Mouse (Mus musculus) cortical plate, adult 2 months (tissue): ENCODE results near the gene Lpp. TPM values are rescaled to one million over a fixed set of nuclear protein-coding genes. Genes with fewer than 3 reads are reported as not detected.

Source experiments
- H3K27ac ChIP-seq: fragments of 200-500 bp; 2 replicates; pipeline ENCODE4 v1.5.1; 2012; ENCODE audit warnings: low read length, control low read depth, inconsistent platforms; ENCODE audit not compliant: insufficient read depth
- H3K4me1 ChIP-seq: fragments of 200-500 bp; 2 replicates; pipeline ENCODE4 v1.6.1; 2011; ENCODE audit warnings: low read length; ENCODE audit not compliant: control insufficient read depth, insufficient read depth
- H3K4me3 ChIP-seq: fragments of 200-500 bp; 2 replicates; pipeline ENCODE4 v1.5.1; 2011; ENCODE audit warnings: mild to moderate bottlenecking, low read length, control low read depth; ENCODE audit not compliant: insufficient read depth
- CTCF ChIP-seq: fragments of 200-500 bp; IDR thresholded peaks from 2 replicates; pipeline ENCODE4 v1.5.1; 2011; ENCODE audit warnings: mild to moderate bottlenecking, control low read depth, low read length; ENCODE audit not compliant: insufficient read depth; ENCODE audit errors: extremely low read depth
- POLR2A ChIP-seq: fragments of 200-500 bp; IDR thresholded peaks from 2 replicates; pipeline ENCODE4 v1.6.1; 2011; ENCODE audit warnings: mild to moderate bottlenecking, low read length, control low read depth; ENCODE audit not compliant: insufficient read depth; ENCODE audit errors: extremely low read depth
- polyA plus RNA-seq: library from polyadenylated mRNA; depleted of rRNA; stranded (reverse); fragments of >200 nt; gene quantifications from 2 replicates; pipeline ENCODE4 v1.2.3, GENCODE M21; 2012; rRNA removed

Lpp gene
- polyA plus RNA-seq: 2.5 TPM in 2 replicates

DNA sequence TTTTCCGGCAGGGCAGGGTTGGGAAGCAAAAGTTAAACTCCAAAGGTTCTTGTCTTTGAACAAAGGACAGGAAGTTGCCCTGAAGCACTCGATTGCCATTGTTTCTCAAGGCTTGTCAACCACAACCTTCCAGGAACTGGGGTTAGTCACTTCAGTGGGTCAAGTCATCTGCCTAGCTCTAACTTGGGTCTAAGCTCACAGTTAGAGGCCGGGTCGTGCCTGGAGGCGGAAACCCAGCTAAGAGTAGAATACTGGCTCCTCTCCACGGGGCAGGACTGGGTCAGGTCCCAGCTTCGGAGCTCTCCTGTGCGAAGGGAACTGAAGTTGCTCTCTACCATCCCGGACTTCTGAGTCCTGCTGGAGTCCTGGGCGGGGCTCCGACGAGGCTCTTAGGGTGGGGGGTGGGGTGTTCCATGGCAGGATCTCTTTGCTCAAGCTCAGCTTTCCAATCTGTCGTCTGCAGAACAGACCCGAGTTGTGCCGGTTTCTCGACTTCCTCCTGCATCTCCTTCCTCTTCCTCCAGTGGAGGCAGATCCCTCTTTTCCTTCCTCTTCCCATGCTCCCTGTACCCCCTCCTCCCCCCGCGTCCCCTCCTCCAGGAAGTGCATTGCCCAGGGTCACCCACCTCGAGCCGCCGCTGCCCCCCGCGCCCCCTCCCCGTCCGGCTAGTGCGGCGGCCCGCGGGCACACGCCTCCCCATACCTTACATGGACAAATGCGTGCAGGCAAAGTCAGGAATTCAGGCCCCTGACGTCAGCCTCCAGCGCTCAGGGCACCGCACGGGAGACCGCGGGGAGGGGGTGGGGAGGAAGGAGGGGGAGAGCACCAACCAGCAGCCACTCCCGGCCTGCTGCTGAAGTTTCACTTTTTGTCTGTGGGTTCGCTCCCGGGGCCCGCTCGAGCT lies at the start of gene Lpp:
Lpp (plus strand) TSS at position 857 of the 905 bp plus-strand sequence.
- no peak within 1 kb of the TSS for H3K27ac ChIP-seq
- no peaks in the 10 kb centered on the region; the same call in 1 of the 2 replicates for H3K4me1 ChIP-seq
- TF ChIP-seq CTCF: no peak
- 0 out of 2 replicates have a peak, but pooled peaks have one; percentile 5 for TF ChIP-seq POLR2A
- H3K4me3 ChIP-seq: peak within 1 kb of the TSS; percentile 76

DNA sequence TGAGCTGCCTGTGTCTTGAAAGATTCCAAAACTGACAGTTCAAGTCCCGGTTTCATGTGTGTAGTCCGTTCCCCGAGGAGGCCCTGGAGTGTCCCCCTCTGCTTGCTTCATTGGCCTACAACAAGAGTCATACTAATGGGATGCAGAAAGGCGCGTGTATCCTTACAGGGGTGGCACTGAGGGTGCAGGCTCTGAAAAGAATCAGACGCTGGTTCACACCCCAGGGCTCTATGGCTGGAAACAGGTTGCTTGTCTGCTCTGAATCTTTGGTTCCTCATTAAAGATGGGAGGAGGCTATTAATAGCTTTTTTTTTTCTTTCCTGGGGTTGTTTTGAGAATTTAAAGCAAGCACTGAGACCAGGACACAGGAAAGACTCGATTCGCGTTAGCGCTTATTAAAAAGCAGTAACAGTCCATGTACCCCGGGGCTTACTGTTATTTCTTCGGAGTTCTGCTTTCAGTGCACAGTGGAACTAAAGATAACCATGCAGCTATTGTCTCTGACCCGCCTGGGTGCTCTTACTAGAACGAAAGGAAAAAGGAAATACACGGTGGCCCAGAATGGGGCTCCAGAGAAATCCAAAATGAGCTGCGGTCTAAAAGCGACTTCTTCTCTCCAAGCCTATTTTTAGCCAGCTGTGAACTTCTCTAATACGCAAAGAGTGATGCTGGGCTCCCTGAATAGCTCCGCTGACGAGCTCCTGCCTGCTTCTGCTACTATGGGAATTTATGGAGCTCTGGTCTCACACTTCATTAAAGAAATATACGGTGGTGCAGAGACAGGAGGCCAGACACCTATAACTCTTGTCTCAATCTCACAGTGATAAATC lies 45.5 kb upstream of the Lpp start:
- Histone ChIP-seq H3K27ac (no peak overlapping the region), H3K4me1 (peaks cover 4% of the 10 kb centered on the region; the same call in 1 of the 2 replicates), H3K4me3 (no peak overlapping the region)
- TF ChIP-seq CTCF (no peak), POLR2A (no peak)

DNA sequence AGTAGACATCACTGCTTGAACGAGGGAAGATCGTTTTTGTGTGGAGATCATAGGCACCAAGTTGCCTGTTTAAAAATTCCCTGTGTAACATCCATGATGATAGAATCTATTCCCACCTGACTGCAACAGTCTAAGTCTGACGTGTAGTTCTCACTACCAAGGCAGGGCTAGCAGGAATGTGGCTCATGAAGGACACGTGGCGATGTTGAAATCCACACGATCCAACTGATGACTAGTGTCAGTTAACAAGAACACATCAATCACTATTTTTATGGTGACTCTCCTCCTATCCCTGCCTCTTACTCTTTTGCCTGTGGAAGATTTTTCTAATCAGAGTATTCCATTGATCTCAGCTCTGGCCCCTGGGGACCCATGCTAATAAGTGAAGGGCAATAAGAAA lies 43.0 kb upstream of the Lpp start:
- Histone ChIP-seq H3K4me3 (no peak overlapping the region), H3K4me1 (peaks cover 4% of the 10 kb centered on the region; the same call in 1 of the 2 replicates), H3K27ac (no peak overlapping the region)
- no peak for TF ChIP-seq POLR2A
- no peak for TF ChIP-seq CTCF

DNA sequence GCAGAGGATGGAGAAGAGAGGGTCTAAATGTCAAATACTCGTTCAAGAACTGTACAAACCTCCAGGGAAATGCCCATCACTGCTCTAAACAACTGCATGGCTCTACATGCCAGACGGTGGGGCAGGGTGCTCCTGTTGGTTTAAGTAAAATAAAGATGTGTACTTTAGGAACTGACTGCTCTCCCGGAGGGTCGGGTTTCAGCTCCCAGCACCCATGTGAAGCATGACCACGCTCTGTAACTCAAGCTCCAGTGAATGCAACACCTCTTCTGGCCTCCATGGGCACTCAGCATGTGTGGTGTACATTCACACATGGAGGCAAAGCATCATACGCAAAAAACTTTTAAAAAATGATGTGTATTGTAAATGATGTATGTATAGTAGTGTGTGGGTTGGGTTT lies 42.6 kb upstream of the Lpp start:
- TF ChIP-seq POLR2A: no peak
- no peak for TF ChIP-seq CTCF

DNA sequence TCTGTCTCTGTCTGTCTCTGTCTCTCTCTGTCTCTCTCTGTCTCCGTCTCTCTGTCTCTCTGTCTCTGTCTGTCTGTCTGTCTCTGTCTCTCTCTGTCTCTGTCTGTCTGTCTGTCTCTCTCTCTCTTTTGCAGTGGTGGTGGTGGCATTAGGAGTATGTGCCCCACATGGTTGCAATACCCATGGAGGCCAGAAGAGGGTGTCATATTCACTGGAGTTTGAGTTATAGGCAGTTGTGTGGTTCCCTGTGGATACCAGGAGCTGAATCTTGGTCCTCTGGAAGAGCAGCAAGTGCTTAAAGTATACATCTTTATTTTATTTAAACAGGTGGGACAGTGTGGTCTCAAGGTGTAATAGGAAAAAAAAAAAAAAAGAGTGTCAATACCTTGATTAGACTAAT lies 41.5 kb upstream of the Lpp start:
- TF ChIP-seq CTCF (no peak), POLR2A (no peak)
- no peak overlapping the region for H3K4me3 ChIP-seq
- peaks cover 4% of the 10 kb centered on the region; the same call in 1 of the 2 replicates for H3K4me1 ChIP-seq
- H3K27ac ChIP-seq: no peak overlapping the region

More for the DNA sequence above, 42.6 kb upstream of the Lpp start:
- Histone ChIP-seq H3K4me3 (no peak overlapping the region), H3K4me1 (peaks cover 4% of the 10 kb centered on the region; the same call in 1 of the 2 replicates), H3K27ac (no peak overlapping the region)

DNA sequence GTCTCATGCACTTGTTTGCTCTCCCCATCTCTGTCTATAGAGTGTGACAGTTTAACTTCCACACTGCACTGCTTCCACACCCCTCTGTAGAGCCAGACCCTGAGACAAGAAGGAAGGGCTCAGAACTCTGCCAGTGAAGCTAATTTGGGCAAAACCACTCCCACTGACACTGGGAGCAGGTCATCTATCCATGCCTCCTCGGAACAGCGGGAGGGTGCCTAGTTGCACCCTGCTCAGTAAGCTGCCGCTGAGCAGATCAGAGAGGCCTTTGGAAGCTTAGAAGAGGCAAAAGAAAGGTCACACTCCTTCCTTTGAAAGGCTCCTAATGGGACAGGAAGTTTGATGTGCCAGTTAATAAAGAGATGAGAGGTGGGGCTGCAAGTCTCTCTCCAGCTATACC lies 39.5 kb upstream of the Lpp start:
- TF ChIP-seq CTCF: no peak
- TF ChIP-seq POLR2A: no peak
- H3K27ac ChIP-seq: no peak overlapping the region
- no peak overlapping the region for H3K4me3 ChIP-seq
- H3K4me1 ChIP-seq: no peaks in the 10 kb centered on the region

DNA sequence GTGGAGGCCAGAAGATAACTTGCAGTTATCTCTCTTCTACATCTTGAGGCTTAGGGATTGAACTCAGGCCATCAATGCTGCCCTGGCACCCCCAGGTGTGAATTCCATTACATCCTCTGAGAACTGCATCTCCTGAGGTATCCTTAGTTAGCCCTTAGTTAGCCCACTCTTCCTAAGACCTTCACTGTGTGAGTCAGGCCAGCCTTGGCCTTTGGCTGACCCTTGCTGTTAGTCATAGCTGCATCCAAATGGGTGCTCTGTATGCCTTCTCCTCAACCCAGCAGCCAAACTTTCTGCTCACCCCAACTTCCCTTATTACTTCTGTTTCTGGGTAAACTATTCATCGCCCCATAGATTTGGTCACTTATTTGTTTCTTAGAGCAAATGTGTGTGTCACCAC lies 31.6 kb upstream of the Lpp start:
- Histone ChIP-seq H3K4me1 (no peaks in the 10 kb centered on the region), H3K4me3 (no peak overlapping the region), H3K27ac (no peak overlapping the region)
- no peak for TF ChIP-seq POLR2A
- no peak for TF ChIP-seq CTCF

DNA sequence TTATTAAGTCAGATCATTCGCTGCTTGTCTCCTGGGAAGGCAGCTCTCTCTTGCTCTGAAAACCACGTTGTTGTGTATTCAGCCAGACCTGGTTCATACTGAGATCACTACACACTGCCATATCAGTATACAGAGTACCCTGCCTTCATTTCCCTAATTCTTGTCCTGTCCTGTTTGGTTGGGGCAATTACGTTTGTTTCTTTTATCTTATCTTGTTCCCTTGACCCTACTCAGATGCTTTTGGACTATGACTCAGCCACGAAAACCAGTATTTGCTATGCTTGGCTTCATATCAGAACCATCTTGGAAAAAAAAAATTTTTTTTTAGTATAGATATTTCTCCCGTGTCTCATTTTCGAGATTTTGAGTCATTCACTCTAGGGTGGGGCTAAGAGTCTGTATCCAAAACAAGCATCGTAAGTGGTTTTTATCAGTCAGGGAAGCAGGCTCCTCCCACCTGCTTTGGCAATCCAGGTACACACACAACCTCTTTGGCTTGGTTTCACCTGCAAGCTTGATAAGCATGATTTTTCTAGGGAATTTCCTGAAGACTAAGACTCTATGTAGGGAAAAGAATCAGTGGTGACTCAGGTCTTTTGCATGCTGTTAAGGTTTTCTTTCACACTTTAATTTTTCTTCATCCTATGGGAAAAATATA lies 29.1 kb upstream of the Lpp start:
- TF ChIP-seq POLR2A (no peak), CTCF (no peak)
- Histone ChIP-seq H3K4me1 (no peaks in the 10 kb centered on the region), H3K27ac (no peak overlapping the region), H3K4me3 (no peak overlapping the region)

DNA sequence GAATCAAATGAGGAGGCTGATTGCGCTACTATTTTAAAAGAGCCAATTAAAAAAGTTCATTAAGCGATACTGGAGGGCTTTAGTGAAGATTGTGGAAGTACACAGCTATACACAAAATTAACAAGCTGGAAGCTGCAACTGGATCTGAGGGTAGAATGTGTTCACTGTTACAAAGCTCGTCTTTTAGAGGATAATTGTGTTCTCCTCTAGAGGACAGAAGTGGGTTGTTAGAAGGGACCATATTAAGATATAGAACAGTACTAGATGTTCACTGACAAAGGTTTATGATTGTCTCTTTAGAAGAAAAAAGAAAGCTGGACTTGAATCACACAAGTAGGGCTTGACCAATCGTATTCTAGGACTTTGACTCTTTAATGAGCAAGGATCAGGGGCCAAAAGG lies 27.4 kb upstream of the Lpp start:
- Histone ChIP-seq H3K27ac (no peak overlapping the region), H3K4me3 (no peak overlapping the region), H3K4me1 (no peaks in the 10 kb centered on the region)
- TF ChIP-seq POLR2A: no peak
- TF ChIP-seq CTCF: no peak

DNA sequence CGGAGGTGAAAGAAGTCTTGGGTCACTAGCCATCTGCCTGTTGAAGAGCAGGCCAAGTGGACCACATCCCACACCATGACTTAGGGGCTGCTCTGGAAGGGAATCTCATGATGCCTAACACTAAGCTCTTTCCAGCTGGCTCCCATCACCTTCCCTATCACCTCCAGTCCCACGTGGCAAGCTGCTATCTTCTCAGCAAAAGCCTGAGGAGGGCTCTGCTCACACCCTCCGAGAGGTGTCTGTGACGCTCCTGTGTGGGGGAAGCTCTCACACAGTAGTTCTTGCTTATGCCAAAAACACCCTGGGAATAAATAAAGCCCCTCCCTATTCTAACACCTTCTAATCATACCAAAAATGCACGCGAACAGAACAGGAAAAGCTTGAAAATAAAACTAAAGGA lies 26.2 kb upstream of the Lpp start:
- TF ChIP-seq CTCF (no peak), POLR2A (no peak)
- Histone ChIP-seq H3K4me3 (no peak overlapping the region), H3K4me1 (no peaks in the 10 kb centered on the region), H3K27ac (no peak overlapping the region)
